Mouse (Mus musculus): ENCODE data around the gene Sh3pxd2b. TPM values are rescaled to one million over a fixed set of nuclear protein-coding genes. Genes with fewer than 3 reads are reported as not detected.
A peak's percentile ranks its signal among the peaks of the same experiment; 100 is the strongest.

The Sh3pxd2b gene
- total RNA-seq, 2 experiments from 2014 or later, result 10.0 to 12.0 TPM

- DNase-seq (ENCODE audit: low spot score in 2 of 2), result no peak
Measured at GRCm38 (mm10) chr11:32373266-32374026, 25.8 kb downstream of the Sh3pxd2b start.

- no peak for DNase-seq (ENCODE audit: low spot score in 2 of 2)
Measured at GRCm38 (mm10) chr11:32374027-32374589, 26.5 kb downstream of the Sh3pxd2b start.

- no peak for DNase-seq (ENCODE audit: low spot score in 2 of 2)
Measured at GRCm38 (mm10) chr11:32375104-32375535, 27.5 kb downstream of the Sh3pxd2b start.

- no peak for DNase-seq (ENCODE audit: low spot score in 2 of 2)
Measured at GRCm38 (mm10) chr11:32376086-32376485, 28.5 kb downstream of the Sh3pxd2b start.

- DNase-seq (ENCODE audit: low spot score in 2 of 2), result no peak
Measured at GRCm38 (mm10) chr11:32379910-32380309, 32.3 kb downstream of the Sh3pxd2b start.

GRCm38 (mm10) chr11:32383341-32384134, 35.9 kb downstream of the Sh3pxd2b start:
- DNase-seq (ENCODE audit: low spot score in 2 of 2), result peak in 1 of 2 experiments; percentile 33

GRCm38 (mm10) chr11:32384135-32384801, 36.6 kb downstream of the Sh3pxd2b start:
- DNase-seq (ENCODE audit: low spot score in 2 of 2), result no peak

- no peak for DNase-seq (ENCODE audit: low spot score in 2 of 2)
Measured at GRCm38 (mm10) chr11:32386043-32386442, 38.4 kb downstream of the Sh3pxd2b start.

GRCm38 (mm10) chr11:32388064-32388463, 40.4 kb downstream of the Sh3pxd2b start:
- no peak for DNase-seq (ENCODE audit: low spot score in 2 of 2)

GRCm38 (mm10) chr11:32393095-32393494, 45.5 kb downstream of the Sh3pxd2b start:
- DNase-seq (ENCODE audit: low spot score in 2 of 2), result no peak

- DNase-seq (ENCODE audit: low spot score in 2 of 2), result no peak
Measured at GRCm38 (mm10) chr11:32395791-32396190, 48.2 kb downstream of the Sh3pxd2b start.

GRCm38 (mm10) chr11:32398446-32398845, 50.8 kb downstream of the Sh3pxd2b start:
- DNase-seq (ENCODE audit: low spot score in 2 of 2), result no peak

- DNase-seq (ENCODE audit: low spot score in 2 of 2), result no peak
Measured at GRCm38 (mm10) chr11:32399261-32399660, 51.6 kb downstream of the Sh3pxd2b start.

- peak; percentile 64 to 68 for DNase-seq (ENCODE audit: low spot score in 2 of 2)
Measured at GRCm38 (mm10) chr11:32402712-32403111, 55.1 kb downstream of the Sh3pxd2b start.

GRCm38 (mm10) chr11:32404708-32405107, 57.1 kb downstream of the Sh3pxd2b start:
- DNase-seq (ENCODE audit: low spot score in 2 of 2), result no peak

GRCm38 (mm10) chr11:32407863-32408262, 60.2 kb downstream of the Sh3pxd2b start:
- no peak for DNase-seq (ENCODE audit: low spot score in 2 of 2)

GRCm38 (mm10) chr11:32409052-32409451, 61.4 kb downstream of the Sh3pxd2b start:
- DNase-seq (ENCODE audit: low spot score in 2 of 2), result no peak

GRCm38 (mm10) chr11:32409823-32410562, 62.4 kb downstream of the Sh3pxd2b start:
- no peak for DNase-seq (ENCODE audit: low spot score in 2 of 2)

- no peak for DNase-seq (ENCODE audit: low spot score in 2 of 2)
Measured at GRCm38 (mm10) chr11:32420001-32420400, 72.4 kb downstream of the Sh3pxd2b start.

- no peak for DNase-seq (ENCODE audit: low spot score in 2 of 2)
Measured at GRCm38 (mm10) chr11:32423311-32423710, 75.7 kb downstream of the Sh3pxd2b start.

- no peak for DNase-seq (ENCODE audit: low spot score in 2 of 2)
Measured at GRCm38 (mm10) chr11:32424600-32424999, 77.0 kb downstream of the Sh3pxd2b start.

All from layer of hippocampus, adult 18-20 months (tissue).